Mouse (Mus musculus) cerebellum, postnatal 36 days (tissue): Measurements from ENCODE around the gene G6pc2.

Experiments
- DNase-seq, 2 experiments: peaks; one replicate each; pipeline ENCODE4 v3.0.0; 2021 to 2022; ENCODE audit warnings: mixed read lengths in 2 of 2

G6pc2 gene

GRCm38 (mm10) chr2:69244924-69245323 lies 34.1 kb downstream of the G6pc2 start:
- no peak for DNase-seq

- no peak for DNase-seq
These were observed 36.2 kb downstream of the G6pc2 start for GRCm38 (mm10) chr2:69247081-69247480.

- DNase-seq: peak; percentile 4 to 13
These were observed 37.4 kb downstream of the G6pc2 start for GRCm38 (mm10) chr2:69248221-69248755.

GRCm38 (mm10) chr2:69264069-69264618 lies 53.3 kb downstream of the G6pc2 start:
- DNase-seq: no peak

GRCm38 (mm10) chr2:69275875-69276274 lies 65.0 kb downstream of the G6pc2 start:
- DNase-seq: no peak
